Mouse (Mus musculus): Measurements from ENCODE around the gene Inafm2. TPM values are rescaled to one million over a fixed set of nuclear protein-coding genes. Genes with fewer than 3 reads are reported as not detected.

The Inafm2 gene
- polyA plus RNA-seq, 1 experiment from 2014 or later: 26.0 TPM

DNA sequence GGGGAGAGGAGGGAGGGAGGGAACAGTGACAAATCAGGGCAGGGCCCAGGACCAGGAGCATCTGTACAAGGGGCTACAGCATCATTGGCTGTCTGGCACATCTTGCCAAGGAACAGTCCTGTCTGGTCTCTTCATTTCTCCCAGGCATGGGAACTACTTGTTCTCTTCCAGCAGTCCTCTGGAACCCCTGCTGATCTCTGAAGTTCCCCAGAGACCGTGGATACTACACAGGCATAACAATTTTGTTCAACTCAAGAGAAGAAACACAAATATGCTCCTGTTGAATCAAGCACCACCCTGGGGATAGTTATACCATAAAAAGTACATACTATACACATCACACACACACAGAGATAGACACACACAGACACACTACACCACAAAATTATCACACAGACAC, 35.6 kb downstream of the Inafm2 start:
- Histone ChIP-seq H3K36me3 (ENCODE audit: control insufficient read depth, insufficient read depth, low read length) (no peaks in the 10 kb centered on the region), H3K9ac (ENCODE audit: low read length) (no peak overlapping the region), H3K4me3 (replicated peaks; ENCODE audit: low read length) (no peak overlapping the region), H3K4me1 (ENCODE audit: control insufficient read depth, insufficient read depth, low read length) (0 out of 2 replicates have a peak, but pooled peaks cover under 1% of the 10 kb centered on the region), H3K27ac (ENCODE audit: low read length) (no peak overlapping the region), H3K9me3 (replicated peaks; ENCODE audit: control insufficient read depth, low read length) (no peaks in the 10 kb centered on the region), H3K27me3 (ENCODE audit: control insufficient read depth, insufficient read depth, low read length) (no peaks in the 10 kb centered on the region), H3K4me2 (ENCODE audit: low read depth, low read length) (no peak overlapping the region)
- no peak for ATAC-seq (ENCODE audit: insufficient read depth, low FRiP score)
- 33% methylated on average over 1 of the region's 1 CpGs for WGBS

DNA sequence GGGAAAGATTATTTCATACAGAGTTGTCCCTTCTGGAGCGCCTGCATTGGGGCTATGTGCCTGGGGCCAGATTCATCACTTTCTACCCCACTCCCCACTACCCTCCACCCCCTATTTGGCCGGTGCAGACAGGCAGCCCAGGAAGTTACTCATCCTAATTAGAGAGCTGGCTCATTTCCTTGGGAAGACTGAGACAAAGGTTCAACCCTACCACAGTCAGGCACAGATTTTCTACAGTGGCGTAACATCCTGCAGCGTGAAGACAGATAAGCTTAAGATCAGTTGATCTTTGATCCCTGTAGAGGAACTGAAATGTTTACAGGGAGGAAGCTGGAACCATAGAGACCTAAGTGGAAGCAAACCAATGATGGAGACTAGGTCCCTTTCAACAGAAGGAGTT, 36.7 kb downstream of the Inafm2 start:
- no peak overlapping the region for H3K9ac ChIP-seq (ENCODE audit: low read length)
- H3K4me2 ChIP-seq (ENCODE audit: low read depth, low read length): no peak overlapping the region
- no peak for ATAC-seq (ENCODE audit: insufficient read depth, low FRiP score)
- no peaks in the 10 kb centered on the region for H3K27me3 ChIP-seq (ENCODE audit: control insufficient read depth, insufficient read depth, low read length)
- H3K9me3 ChIP-seq (replicated peaks; ENCODE audit: control insufficient read depth, low read length): no peaks in the 10 kb centered on the region
- H3K27ac ChIP-seq (ENCODE audit: low read length): no peak overlapping the region
- H3K4me3 ChIP-seq (replicated peaks; ENCODE audit: low read length): no peak overlapping the region
- no peaks in the 10 kb centered on the region for H3K4me1 ChIP-seq (ENCODE audit: control insufficient read depth, insufficient read depth, low read length)
- no peaks in the 10 kb centered on the region for H3K36me3 ChIP-seq (ENCODE audit: control insufficient read depth, insufficient read depth, low read length)
- 49% methylated on average over 4 of the region's 4 CpGs for WGBS

DNA sequence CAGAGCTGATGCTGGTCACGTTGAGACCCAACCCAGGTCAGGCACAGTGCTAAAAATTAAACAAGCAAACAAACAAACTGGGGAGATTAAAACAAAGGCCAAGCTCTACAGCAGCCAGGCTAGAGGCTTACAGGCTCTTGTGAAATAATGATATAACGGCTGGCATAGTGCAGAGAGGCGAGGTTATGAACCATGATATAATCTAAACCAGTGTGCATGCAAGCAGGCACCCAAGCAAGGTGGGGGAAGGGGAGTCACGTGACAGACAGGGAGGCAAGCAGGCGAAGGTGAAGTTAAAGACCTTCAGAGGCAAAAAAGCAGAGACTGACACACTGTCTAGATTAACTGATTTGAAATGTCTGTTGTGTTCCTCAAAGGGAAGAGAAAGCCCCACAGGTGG, 37.5 kb downstream of the Inafm2 start:
- Histone ChIP-seq H3K9ac (ENCODE audit: low read length) (no peak overlapping the region), H3K27ac (ENCODE audit: low read length) (no peak overlapping the region), H3K36me3 (ENCODE audit: control insufficient read depth, insufficient read depth, low read length) (no peaks in the 10 kb centered on the region), H3K4me1 (ENCODE audit: control insufficient read depth, insufficient read depth, low read length) (no peaks in the 10 kb centered on the region), H3K27me3 (ENCODE audit: control insufficient read depth, insufficient read depth, low read length) (no peaks in the 10 kb centered on the region), H3K9me3 (replicated peaks; ENCODE audit: control insufficient read depth, low read length) (no peaks in the 10 kb centered on the region), H3K4me3 (replicated peaks; ENCODE audit: low read length) (no peak overlapping the region), H3K4me2 (ENCODE audit: low read depth, low read length) (no peak overlapping the region)
- no peak for ATAC-seq (ENCODE audit: insufficient read depth, low FRiP score)
- 46% methylated on average over 5 of the region's 5 CpGs for WGBS

DNA sequence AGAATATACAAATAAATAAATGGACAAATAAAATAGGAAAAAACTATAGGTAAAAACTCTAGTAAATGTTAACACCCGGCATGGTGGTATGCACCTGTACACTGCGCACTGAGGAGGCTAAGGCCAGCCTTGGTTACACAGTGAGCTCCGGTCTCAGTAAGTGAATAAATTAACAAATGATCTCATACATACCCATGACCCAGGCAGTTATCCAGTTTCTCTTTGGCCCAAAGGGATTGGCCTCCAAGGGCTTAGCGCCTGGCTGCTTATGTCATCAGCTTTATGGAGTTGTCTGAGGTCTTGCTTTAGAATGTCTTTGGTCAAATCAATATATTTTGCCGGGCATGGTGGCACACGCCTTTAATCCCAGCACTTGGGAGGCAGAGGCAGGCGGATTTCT, 38.1 kb downstream of the Inafm2 start:
- Histone ChIP-seq H3K9ac (ENCODE audit: low read length) (no peak overlapping the region), H3K27me3 (ENCODE audit: control insufficient read depth, insufficient read depth, low read length) (no peaks in the 10 kb centered on the region), H3K4me2 (ENCODE audit: low read depth, low read length) (no peak overlapping the region), H3K36me3 (ENCODE audit: control insufficient read depth, insufficient read depth, low read length) (no peaks in the 10 kb centered on the region), H3K27ac (ENCODE audit: low read length) (no peak overlapping the region), H3K9me3 (replicated peaks; ENCODE audit: control insufficient read depth, low read length) (no peaks in the 10 kb centered on the region), H3K4me1 (ENCODE audit: control insufficient read depth, insufficient read depth, low read length) (no peaks in the 10 kb centered on the region), H3K4me3 (replicated peaks; ENCODE audit: low read length) (no peak overlapping the region)
- WGBS: 85% methylated on average over 7 of the region's 7 CpGs
- ATAC-seq (ENCODE audit: insufficient read depth, low FRiP score): no peak

DNA sequence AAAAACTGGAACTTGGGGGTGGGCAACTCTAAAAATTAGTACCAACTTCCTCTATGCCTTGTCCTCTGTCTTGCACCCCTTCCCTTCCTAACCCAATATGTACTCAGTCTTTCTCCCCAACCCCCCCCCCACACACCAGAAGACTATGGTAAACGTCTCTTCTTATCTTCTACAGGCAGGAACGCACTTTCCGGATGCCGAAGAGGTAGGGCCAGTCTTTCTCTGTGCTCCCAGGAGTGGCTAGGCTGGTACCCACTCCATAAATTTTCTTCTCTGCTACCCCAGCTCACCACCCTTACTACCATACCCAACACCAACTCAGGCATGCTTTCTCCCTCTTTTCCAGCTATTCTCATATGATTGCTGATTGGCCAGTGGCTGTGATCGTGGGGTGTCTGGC, 41.0 kb downstream of the Inafm2 start:
- H3K4me1 ChIP-seq (ENCODE audit: control insufficient read depth, insufficient read depth, low read length): peaks cover 6% of the 10 kb centered on the region; the same call in 1 of the 2 replicates
- H3K36me3 ChIP-seq (ENCODE audit: control insufficient read depth, insufficient read depth, low read length): no peaks in the 10 kb centered on the region
- no peak for ATAC-seq (ENCODE audit: insufficient read depth, low FRiP score)
- no peak overlapping the region for H3K27ac ChIP-seq (ENCODE audit: low read length)
- H3K9ac ChIP-seq (ENCODE audit: low read length): no peak overlapping the region
- 69% methylated on average over 5 of the region's 5 CpGs for WGBS
- H3K4me2 ChIP-seq (ENCODE audit: low read depth, low read length): no peak overlapping the region
- H3K9me3 ChIP-seq (replicated peaks; ENCODE audit: control insufficient read depth, low read length): no peaks in the 10 kb centered on the region
- no peaks in the 10 kb centered on the region for H3K27me3 ChIP-seq (ENCODE audit: control insufficient read depth, insufficient read depth, low read length)
- no peak overlapping the region for H3K4me3 ChIP-seq (replicated peaks; ENCODE audit: low read length)

DNA sequence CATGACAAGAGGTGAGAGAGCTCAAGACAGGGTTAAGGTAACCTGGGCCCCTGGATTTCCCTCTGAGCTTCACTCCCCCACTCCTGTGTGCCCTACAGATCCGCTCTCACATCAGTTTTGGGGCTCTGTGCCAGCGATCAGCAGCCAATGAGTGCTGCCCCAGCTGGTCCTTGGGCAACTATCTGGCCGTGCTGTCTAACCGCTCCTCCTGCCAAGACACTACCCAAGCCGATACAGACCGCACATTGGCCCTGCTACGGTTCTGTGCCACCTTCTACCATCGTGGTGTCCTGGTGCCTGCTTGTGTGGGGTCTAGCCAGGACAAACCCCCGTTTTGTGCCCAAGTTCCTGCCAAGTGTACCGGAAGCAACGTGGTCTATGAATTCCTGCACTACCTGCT, 43.9 kb downstream of the Inafm2 start:
- no peaks in the 10 kb centered on the region for H3K27me3 ChIP-seq (ENCODE audit: control insufficient read depth, insufficient read depth, low read length)
- H3K4me3 ChIP-seq (replicated peaks; ENCODE audit: low read length): no peak overlapping the region
- no peak overlapping the region for H3K4me2 ChIP-seq (ENCODE audit: low read depth, low read length)
- H3K9ac ChIP-seq (ENCODE audit: low read length): no peak overlapping the region
- no peaks in the 10 kb centered on the region for H3K9me3 ChIP-seq (replicated peaks; ENCODE audit: control insufficient read depth, low read length)
- H3K36me3 ChIP-seq (ENCODE audit: control insufficient read depth, insufficient read depth, low read length): no peaks in the 10 kb centered on the region
- H3K4me1 ChIP-seq (ENCODE audit: control insufficient read depth, insufficient read depth, low read length): peaks cover 6% of the 10 kb centered on the region; the same call in 1 of the 2 replicates
- 85% methylated on average over 11 of the region's 11 CpGs for WGBS
- no peak for ATAC-seq (ENCODE audit: insufficient read depth, low FRiP score)
- H3K27ac ChIP-seq (ENCODE audit: low read length): no peak overlapping the region

DNA sequence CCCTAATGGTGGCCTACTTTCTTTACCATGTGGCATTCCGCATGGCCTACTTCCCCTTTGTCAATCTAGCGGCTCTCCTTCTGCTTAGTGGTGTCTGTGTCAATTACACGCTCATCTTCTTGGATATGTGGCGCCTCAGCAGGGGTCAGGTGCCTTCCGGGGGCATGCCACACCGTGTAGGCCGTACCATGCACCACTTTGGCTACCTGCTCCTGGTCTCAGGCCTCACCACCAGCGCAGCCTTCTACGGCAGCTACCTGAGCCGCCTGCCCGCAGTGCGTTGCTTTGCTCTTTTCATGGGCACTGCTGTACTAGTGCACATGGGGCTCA, 44.6 kb downstream of the Inafm2 start:
- H3K9ac ChIP-seq (ENCODE audit: low read length): peak overlapping the region; percentile 59; the same call in 1 of the 2 replicates
- peaks cover 6% of the 10 kb centered on the region; the same call in 1 of the 2 replicates for H3K4me1 ChIP-seq (ENCODE audit: control insufficient read depth, insufficient read depth, low read length)
- peak overlapping the region; percentile 49 for H3K4me2 ChIP-seq (ENCODE audit: low read depth, low read length)
- H3K27ac ChIP-seq (ENCODE audit: low read length): no peak overlapping the region
- WGBS: 52% methylated on average over 12 of the region's 12 CpGs
- H3K9me3 ChIP-seq (replicated peaks; ENCODE audit: control insufficient read depth, low read length): no peaks in the 10 kb centered on the region
- ATAC-seq (ENCODE audit: insufficient read depth, low FRiP score): 0 out of 2 replicates have a peak, but pooled peaks have one; percentile 15
- H3K27me3 ChIP-seq (ENCODE audit: control insufficient read depth, insufficient read depth, low read length): no peaks in the 10 kb centered on the region
- peak overlapping the region; percentile 25 for H3K4me3 ChIP-seq (replicated peaks; ENCODE audit: low read length)
- no peaks in the 10 kb centered on the region for H3K36me3 ChIP-seq (ENCODE audit: control insufficient read depth, insufficient read depth, low read length)

DNA sequence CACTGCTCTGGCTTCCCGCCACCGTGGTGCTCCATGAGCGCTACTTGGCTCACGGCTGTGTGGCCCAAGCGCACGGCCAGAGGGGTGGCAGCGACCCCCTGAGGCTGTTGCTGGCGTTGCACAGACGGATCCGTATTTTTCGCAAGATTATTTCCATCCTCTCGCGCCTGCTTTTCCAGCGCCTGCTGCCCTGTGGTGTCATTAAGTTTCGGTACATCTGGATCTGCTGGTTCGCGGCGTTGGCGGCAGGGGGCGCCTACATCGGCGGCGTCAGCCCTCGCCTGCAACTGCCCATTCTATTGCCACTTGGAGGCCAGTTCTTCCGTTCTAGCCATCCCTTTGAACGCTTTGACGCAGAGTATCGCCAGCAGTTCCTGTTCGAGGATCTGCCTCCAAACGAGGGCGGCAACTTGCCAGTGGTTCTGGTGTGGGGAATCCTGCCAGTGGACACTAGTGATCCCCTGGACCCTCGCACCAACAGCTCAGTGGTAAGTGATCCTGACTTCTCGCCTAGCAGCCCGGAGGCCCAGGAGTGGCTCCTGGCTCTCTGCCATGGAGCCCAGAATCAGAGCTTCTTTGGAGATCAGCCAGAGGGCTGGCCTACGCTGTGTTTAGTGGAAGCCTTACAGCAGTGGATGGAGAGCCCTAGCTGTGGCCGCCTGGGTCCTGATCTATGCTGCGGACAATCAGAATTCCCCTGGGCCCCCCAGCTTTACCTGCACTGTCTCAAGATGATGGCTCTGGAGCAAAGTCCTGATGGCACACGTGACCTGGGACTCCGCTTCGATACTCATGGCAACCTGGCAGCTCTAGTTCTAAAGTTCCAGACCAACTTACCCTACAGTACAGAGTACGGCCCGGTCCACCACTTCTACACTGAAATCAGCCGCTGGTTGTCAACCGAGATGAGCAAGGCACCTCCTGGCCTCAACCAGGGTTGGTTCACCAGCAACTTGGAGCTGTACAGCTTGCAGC, 45.3 kb downstream of the Inafm2 start:
- H3K4me2 ChIP-seq (ENCODE audit: low read depth, low read length): peak overlapping the region; percentile 49
- no peaks in the 10 kb centered on the region for H3K9me3 ChIP-seq (replicated peaks; ENCODE audit: control insufficient read depth, low read length)
- no peaks in the 10 kb centered on the region for H3K36me3 ChIP-seq (ENCODE audit: control insufficient read depth, insufficient read depth, low read length)
- ATAC-seq (ENCODE audit: insufficient read depth, low FRiP score): peak; percentile 39; the same call in 1 of the 2 replicates
- H3K9ac ChIP-seq (ENCODE audit: low read length): peak overlapping the region; percentile 59; the same call in 1 of the 2 replicates
- WGBS: 23% methylated on average over 44 of the region's 44 CpGs
- H3K4me3 ChIP-seq (replicated peaks; ENCODE audit: low read length): peak overlapping the region; percentile 25
- H3K4me1 ChIP-seq (ENCODE audit: control insufficient read depth, insufficient read depth, low read length): peaks cover 6% of the 10 kb centered on the region; the same call in 1 of the 2 replicates
- H3K27ac ChIP-seq (ENCODE audit: low read length): no peak overlapping the region
- no peaks in the 10 kb centered on the region for H3K27me3 ChIP-seq (ENCODE audit: control insufficient read depth, insufficient read depth, low read length)

DNA sequence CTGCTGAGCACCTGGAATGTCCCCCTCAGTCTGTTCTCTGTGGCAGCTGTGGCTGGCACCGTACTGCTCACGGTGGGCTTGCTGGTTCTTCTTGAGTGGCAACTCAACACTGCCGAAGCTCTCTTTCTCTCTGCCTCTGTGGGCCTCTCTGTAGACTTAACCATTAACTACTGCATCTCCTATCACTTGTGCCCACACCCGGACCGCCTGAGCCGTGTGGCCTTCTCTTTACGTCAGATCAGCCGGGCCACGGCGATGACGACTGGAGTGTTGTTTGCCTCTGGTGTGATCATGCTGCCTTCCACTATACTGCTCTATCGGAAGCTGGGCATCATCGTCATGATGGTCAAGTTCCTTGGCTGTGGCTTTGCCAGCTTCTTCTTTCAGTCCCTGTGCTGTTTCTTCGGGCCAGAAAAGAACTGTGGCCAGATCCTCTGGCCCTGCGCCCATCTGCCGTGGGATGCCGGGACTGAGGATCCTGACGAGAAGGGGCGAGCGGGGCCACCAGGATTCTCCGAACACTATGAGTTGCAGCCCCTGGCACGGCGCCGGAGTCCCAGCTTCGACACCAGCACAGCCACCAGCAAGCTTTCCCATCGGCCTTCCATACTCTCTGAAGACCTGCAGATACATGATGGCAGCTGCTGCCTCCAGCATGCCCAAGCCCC, 46.2 kb downstream of the Inafm2 start:
- Histone ChIP-seq H3K27me3 (ENCODE audit: control insufficient read depth, insufficient read depth, low read length) (no peaks in the 10 kb centered on the region), H3K9ac (ENCODE audit: low read length) (no peak overlapping the region), H3K4me1 (ENCODE audit: control insufficient read depth, insufficient read depth, low read length) (peaks cover 6% of the 10 kb centered on the region; the same call in 1 of the 2 replicates), H3K4me3 (replicated peaks; ENCODE audit: low read length) (no peak overlapping the region), H3K27ac (ENCODE audit: low read length) (no peak overlapping the region), H3K36me3 (ENCODE audit: control insufficient read depth, insufficient read depth, low read length) (no peaks in the 10 kb centered on the region), H3K4me2 (ENCODE audit: low read depth, low read length) (no peak overlapping the region), H3K9me3 (replicated peaks; ENCODE audit: control insufficient read depth, low read length) (no peaks in the 10 kb centered on the region)
- WGBS: 93% methylated on average over 26 of the region's 26 CpGs
- ATAC-seq (ENCODE audit: insufficient read depth, low FRiP score): no peak

Measured in stomach, embryonic 16.5 days (tissue).